Mouse (Mus musculus) bone marrow, adult 2 months (tissue): Measurements from ENCODE around the gene Slc6a4.

Source experiments
- CTCF ChIP-seq: fragments of 200-500 bp; IDR thresholded peaks from 2 replicates; pipeline ENCODE4 v1.5.1; 2011; ENCODE audit warnings: low read length, control low read depth; ENCODE audit not compliant: control insufficient read depth, insufficient read depth
- POLR2A ChIP-seq: fragments of 200-500 bp; IDR thresholded peaks from 2 replicates; pipeline ENCODE4 v1.6.1; 2011; ENCODE audit warnings: low read depth, mild to moderate bottlenecking, control low read depth, low read length, borderline replicate concordance; ENCODE audit not compliant: control insufficient read depth

DNA sequence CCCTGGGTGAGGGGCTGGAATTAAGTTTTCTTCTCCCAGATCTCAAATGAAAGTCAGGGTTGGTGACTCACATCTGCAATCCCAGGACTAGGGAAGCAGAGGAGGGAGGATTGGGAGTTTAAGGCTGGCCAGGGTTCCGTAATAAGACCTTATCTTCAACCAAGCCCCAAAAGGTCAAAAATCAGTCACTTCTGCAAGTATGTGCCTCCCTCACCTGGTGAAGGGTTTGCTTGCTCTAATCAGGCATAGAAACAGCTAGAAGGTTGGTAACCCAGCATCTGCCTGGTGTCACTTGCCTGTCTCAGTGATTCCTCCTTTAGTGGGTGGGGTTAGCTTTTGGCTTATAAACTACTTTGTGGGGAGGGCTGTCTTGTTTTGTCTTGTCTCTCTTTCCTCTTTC is 4.0 kb downstream of the Slc6a4 start:
- TF ChIP-seq CTCF (no peak), POLR2A (no peak)
